Mouse (Mus musculus): ENCODE measurements around the gene Acy3.

GRCm38 (mm10) chr19:3945872-3946564, 40.4 kb upstream of the Acy3 start:
- no peak for TF ChIP-seq POLR2A (IDR thresholded peaks at IDR 0.05; ENCODE audit: insufficient read length, low read depth)
- TF ChIP-seq POLR2AphosphoS2 (IDR thresholded peaks at IDR 0.05; ENCODE audit: insufficient read length, low read depth): no peak
- no peak for TF ChIP-seq MYOD1 (IDR thresholded peaks at IDR 0.05; ENCODE audit: control insufficient read depth in 1 of 3, insufficient read length in 2 of 3, low read depth in 2 of 3)
- TF ChIP-seq E2F4 (IDR thresholded peaks at IDR 0.05; ENCODE audit: insufficient read depth): no peak
- TF ChIP-seq MAX (IDR thresholded peaks at IDR 0.05; ENCODE audit: low read depth): no peak
- TF ChIP-seq MYOG (IDR thresholded peaks at IDR 0.05; ENCODE audit: control insufficient read depth in 1 of 3, insufficient read depth in 1 of 3, insufficient read length in 2 of 3, low read depth in 2 of 3): no peak

Data from myocyte (in vitro differentiated cells).